Mouse (Mus musculus): ENCODE results near the gene Whrn.

The Whrn gene

DNA sequence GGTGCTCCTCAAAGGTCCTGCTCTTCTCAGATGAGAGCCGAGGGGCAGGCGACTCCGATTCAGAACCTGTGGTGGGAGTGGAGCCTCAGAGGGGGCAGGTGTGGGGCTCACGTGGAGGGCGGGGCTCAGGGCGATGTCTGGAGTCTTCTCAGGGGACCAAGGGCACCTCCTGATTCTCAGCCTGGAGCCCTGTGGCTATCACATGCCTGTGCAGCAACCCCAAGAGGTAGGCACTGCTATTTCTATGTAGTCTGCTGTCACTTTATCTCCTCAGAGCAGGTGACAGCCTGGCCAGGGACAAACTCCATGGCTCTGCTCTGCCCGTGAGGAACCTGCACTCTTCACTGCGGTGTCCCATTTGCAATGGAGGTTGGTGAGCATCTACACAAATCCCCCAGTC lies 122.4 kb downstream of the Whrn start:
- no peak for DNase-seq

DNA sequence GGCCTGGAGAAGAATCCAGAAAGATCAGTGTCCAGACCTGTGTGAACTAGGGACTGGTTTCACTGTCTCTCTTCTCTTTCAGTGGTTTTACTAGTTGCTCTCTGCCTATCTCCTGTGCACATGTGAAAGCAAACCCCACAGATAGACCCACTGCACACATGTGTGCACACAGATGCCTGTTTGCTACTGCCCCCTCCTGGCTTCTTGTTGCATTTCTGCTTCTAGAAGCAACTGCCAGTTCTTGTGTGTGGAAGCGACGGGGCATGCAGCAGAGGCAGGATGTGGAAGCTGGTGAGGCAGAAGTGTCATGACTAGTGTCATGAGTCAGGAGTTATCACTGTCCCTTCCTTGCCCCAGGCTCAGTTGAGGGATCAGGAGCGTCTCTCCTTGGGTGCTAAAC lies 123.9 kb downstream of the Whrn start:
- peak; percentile 19 for DNase-seq

DNA sequence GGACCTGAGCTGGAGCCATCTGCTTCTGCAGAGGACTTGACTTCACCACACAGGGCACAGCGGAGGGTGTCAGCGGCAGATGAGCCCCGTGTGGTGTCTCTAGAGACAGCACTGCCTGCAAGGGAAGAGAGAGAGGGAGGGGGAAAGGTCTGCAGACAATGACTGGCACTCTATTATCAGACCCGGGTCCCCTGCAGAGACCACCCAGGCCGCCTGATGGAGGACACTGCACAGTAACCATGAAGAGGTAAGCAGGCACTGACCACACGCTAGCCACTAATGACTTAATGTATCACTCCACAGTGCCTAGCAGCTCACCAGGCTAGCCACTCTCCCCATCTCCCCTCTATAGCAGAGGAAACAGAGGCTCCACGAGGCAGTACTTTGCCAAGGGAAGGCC lies 124.9 kb downstream of the Whrn start:
- DNase-seq, result no peak

DNA sequence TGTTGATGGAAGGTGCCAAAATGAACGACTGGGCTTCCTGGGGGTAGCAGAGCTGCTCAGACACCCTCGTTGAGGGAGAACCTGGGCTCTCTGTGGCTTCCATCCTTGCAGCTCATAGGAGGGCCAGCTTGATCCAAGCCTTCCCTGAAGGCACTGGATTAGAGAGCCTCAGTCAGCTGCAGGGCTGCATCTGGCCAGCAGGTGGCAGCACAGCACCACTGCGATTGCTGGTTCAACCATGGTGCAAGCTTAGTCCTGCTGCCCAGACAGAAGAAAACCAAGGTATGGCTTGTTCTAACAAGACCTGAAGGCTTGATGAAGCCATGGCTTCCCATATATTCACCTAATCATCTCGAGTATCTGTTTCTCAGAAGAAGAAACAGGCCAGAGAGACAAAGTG lies 127.2 kb downstream of the Whrn start:
- peak; percentile 89 for DNase-seq
